42 mouse cellular contexts compared by ENCODE assay signal in genomic region chr17:68322607-68323006, GRCm38 (mm10). TPM values are rescaled to one million over a fixed set of nuclear protein-coding genes. Genes with fewer than 3 reads are reported as not detected.
"Had no signal": no experiment of that assay in that cellular context is flagged by ENCODE, and none has a peak within 500 bp of the region (broad histone marks: within the 10 kb centered on the region; RNA-seq: fewer than 3 reads in every experiment).

No protein-coding gene starts in this region.

- H3K27ac ChIP-seq: heart, adult 2 months; heart, embryonic 10.5 days; heart, embryonic 13.5 days; heart, embryonic 15.5 days; hindbrain, embryonic 10.5 days; hindbrain, embryonic 12.5 days; hindbrain, embryonic 13.5 days; hindbrain, embryonic 14.5 days; hindbrain, embryonic 15.5 days; hindbrain, postnatal 0 days; intestine, embryonic 15.5 days; kidney, embryonic 15.5 days; kidney, postnatal 0 days; layer of hippocampus, adult 2 months had no signal

- H3K4me3 ChIP-seq: heart, adult 2 months; heart, embryonic 10.5 days; heart, embryonic 12.5 days; heart, embryonic 13.5 days; heart, embryonic 15.5 days; hindbrain, embryonic 10.5 days; hindbrain, embryonic 12.5 days; hindbrain, embryonic 13.5 days; hindbrain, embryonic 15.5 days; intestine, embryonic 15.5 days; kidney, embryonic 15.5 days; layer of hippocampus, adult 2 months had no signal

- H3K9ac ChIP-seq: heart, embryonic 12.5 days; heart, embryonic 13.5 days; heart, embryonic 15.5 days; hindbrain, embryonic 12.5 days; hindbrain, embryonic 13.5 days; hindbrain, embryonic 14.5 days; hindbrain, embryonic 15.5 days; intestine, embryonic 15.5 days; kidney, embryonic 15.5 days had no signal

- H3K4me2 ChIP-seq: heart, embryonic 11.5 days; heart, embryonic 12.5 days; heart, embryonic 13.5 days; heart, embryonic 15.5 days; hindbrain, embryonic 12.5 days; hindbrain, embryonic 13.5 days; hindbrain, embryonic 14.5 days; hindbrain, embryonic 15.5 days; intestine, embryonic 15.5 days; kidney, embryonic 15.5 days had no signal

- H3K36me3 ChIP-seq: heart, embryonic 10.5 days; heart, embryonic 12.5 days; heart, embryonic 13.5 days; heart, embryonic 15.5 days; hindbrain, embryonic 10.5 days; hindbrain, embryonic 12.5 days; hindbrain, embryonic 13.5 days; hindbrain, embryonic 15.5 days; intestine, embryonic 15.5 days; kidney, embryonic 15.5 days had no signal

- H3K4me1 ChIP-seq: heart, embryonic 10.5 days; heart, embryonic 12.5 days; heart, embryonic 13.5 days; heart, embryonic 15.5 days; hindbrain, embryonic 13.5 days; hindbrain, embryonic 15.5 days; intestine, embryonic 15.5 days; kidney, embryonic 15.5 days had no signal

- H3K27me3 ChIP-seq: heart, embryonic 12.5 days; heart, embryonic 13.5 days; heart, embryonic 15.5 days; hindbrain, embryonic 12.5 days; hindbrain, embryonic 13.5 days; hindbrain, embryonic 15.5 days; intestine, embryonic 15.5 days; kidney, embryonic 15.5 days had no signal

- DNase-seq: heart, adult 2 months; heart, postnatal 14 days; heart, postnatal 36 days; heart, postnatal 4 days; kidney, adult 11 months; kidney, adult 18-20 months; kidney, adult 2 months; kidney, adult 8-10 months; kidney, adult 9 months; kidney, postnatal 10 days; kidney, postnatal 14 days; kidney, postnatal 25 days; kidney, postnatal 36 days; kidney, postnatal 4 days; layer of hippocampus, adult 9-11 months; layer of hippocampus, postnatal 36 days had no signal

- ATAC-seq: hindbrain, embryonic 16.5 days; hindbrain, postnatal 0 days; inflammation-experienced regulatory T-cells, adult 6 months; intestine, embryonic 15.5 days; intestine, embryonic 16.5 days; intestine, postnatal 0 days had no signal

- H3K9me3 ChIP-seq: heart, embryonic 10.5 days; heart, embryonic 12.5 days; heart, embryonic 13.5 days; heart, embryonic 15.5 days; hindbrain, embryonic 10.5 days; hindbrain, embryonic 12.5 days; hindbrain, embryonic 13.5 days; hindbrain, embryonic 15.5 days; intestine, embryonic 15.5 days; kidney, embryonic 15.5 days had no signal

RNA-seq across cellular contexts. Expression of gene L3mbtl4, which starts 49.0 kb away (rescaled TPM):
- total RNA-seq: heart, adult 2 months; heart, adult 8-10 months; heart, postnatal 14 days; heart, postnatal 25 days; heart, postnatal 36 days; heart, postnatal 4 days; hematopoietic stem cell, adult 5-6 weeks had no signal
- polyA plus RNA-seq: heart, adult 2 months; heart, embryonic 10.5 days; heart, embryonic 11.5 days; heart, embryonic 14.5 days; heart, embryonic 15.5 days; heart, embryonic 16.5 days; heart, postnatal 0 days; hindbrain, embryonic 10.5 days; hindbrain, embryonic 11.5 days had no signal
